Mouse (Mus musculus): Measurements from ENCODE around the gene Atp5b. TPM values are rescaled to one million over a fixed set of nuclear protein-coding genes. Genes with fewer than 3 reads are reported as not detected.
"Not testable (repeated sequence)": the region's sequence is repeated elsewhere in the genome, so short reads cannot be mapped to it uniquely, and the experiment has no call there.

Atp5b gene
- polyA plus RNA-seq, 1 experiment: 567 TPM

DNA sequence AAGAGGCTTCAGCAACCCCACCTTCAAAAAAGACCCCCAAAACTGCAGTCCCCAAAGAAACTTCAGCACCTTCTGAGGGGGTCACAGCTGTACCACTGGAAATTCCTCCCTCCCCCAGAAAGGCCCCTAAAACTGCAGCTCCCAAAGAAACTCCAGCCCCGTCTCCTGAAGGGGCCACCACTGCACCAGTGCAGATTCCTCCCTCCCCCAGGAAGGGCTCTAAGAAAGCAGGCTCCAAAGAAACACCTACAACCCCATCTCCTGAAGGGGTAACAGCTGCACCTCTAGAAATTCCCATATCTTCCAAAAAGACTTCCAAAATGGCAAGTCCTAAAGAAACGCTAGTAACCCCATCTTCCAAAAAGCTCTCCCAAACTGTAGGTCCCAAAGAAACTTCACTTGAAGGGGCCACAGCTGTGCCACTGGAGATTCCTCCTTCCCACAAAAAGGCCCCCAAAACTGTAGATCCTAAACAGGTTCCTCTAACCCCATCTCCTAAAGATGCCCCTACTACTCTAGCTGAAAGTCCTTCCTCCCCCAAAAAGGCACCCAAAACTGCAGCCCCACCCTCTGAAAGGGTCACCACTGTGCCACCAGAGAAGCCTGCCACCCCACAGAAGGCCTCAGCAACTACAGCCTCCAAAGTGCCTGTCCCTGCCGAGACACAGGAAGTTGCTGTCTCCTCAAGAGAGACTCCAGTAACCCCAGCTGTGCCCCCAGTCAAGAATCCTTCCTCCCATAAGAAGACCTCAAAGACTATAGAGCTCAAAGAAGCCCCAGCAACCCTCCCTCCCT, 39.8 kb upstream of the Atp5b start:
- WGBS: 57% methylated on average over 3 of the region's 3 CpGs
- Histone ChIP-seq H3K4me1 (ENCODE audit: control insufficient read depth, insufficient read depth, low read length) (no peaks in the 10 kb centered on the region), H3K4me3 (replicated peaks; ENCODE audit: control insufficient read depth, low read depth, low read length) (no peak overlapping the region), H3K27ac (ENCODE audit: control insufficient read depth, insufficient read depth, low read depth, low read length, poor library complexity) (no peak overlapping the region)
- no peak for TF ChIP-seq CTCF (IDR thresholded peaks at IDR 0.05; ENCODE audit: control insufficient read depth, insufficient read depth, low read length)
- TF ChIP-seq POLR2A (IDR thresholded peaks at IDR 0.05; ENCODE audit: borderline replicate concordance, control insufficient read depth, low read depth, low read length): no peak

DNA sequence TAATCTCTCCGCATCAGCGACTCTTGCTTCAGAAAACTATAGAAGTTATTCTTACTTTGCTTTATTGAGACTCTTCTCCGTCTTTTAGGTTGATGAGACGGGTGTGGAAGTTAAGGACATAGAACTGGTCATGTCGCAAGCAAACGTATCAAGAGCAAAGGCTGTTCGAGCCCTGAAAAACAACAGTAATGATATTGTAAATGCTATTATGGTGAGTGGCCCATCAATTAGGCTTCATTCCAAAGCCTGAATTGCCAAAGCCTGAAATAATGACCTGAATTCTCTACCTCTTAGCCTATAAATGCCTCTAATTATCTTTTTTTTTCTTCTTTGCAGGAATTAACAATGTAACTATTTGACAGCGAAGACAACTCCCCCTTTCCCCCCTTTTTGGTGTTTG, 34.9 kb upstream of the Atp5b start:
- Histone ChIP-seq H3K27ac (ENCODE audit: control insufficient read depth, insufficient read depth, low read depth, low read length, poor library complexity) (no peak overlapping the region), H3K4me1 (ENCODE audit: control insufficient read depth, insufficient read depth, low read length) (no peaks in the 10 kb centered on the region), H3K4me3 (replicated peaks; ENCODE audit: control insufficient read depth, low read depth, low read length) (no peak overlapping the region)
- WGBS: 91% methylated on average over 8 of the region's 8 CpGs
- no peak for TF ChIP-seq POLR2A (IDR thresholded peaks at IDR 0.05; ENCODE audit: borderline replicate concordance, control insufficient read depth, low read depth, low read length)
- TF ChIP-seq CTCF (IDR thresholded peaks at IDR 0.05; ENCODE audit: control insufficient read depth, insufficient read depth, low read length): no peak

DNA sequence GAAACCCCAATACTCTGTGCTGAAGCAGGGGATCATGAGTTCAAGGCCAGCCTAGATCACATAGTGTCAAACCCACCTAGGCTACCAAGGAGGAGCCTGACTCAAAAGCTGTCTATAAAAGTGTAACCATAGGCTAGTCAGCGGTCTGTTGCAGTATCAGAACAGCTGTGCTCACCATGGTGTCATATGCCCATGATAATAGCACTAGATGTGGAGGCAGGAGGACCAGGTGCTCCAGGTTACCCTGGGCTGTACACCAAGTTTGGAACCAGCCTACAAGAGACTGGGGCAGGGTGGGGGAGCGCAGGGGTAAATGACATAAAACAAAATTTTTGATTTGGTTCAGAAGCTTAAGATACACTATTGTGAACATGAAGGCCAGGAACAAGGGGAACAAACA, 33.3 kb upstream of the Atp5b start:
- 98% methylated on average over 2 of the region's 2 CpGs for WGBS
- no peak overlapping the region for H3K27ac ChIP-seq (ENCODE audit: control insufficient read depth, insufficient read depth, low read depth, low read length, poor library complexity)
- H3K4me3 ChIP-seq (replicated peaks; ENCODE audit: control insufficient read depth, low read depth, low read length): no peak overlapping the region
- no peak for TF ChIP-seq POLR2A (IDR thresholded peaks at IDR 0.05; ENCODE audit: borderline replicate concordance, control insufficient read depth, low read depth, low read length)
- no peak for TF ChIP-seq CTCF (IDR thresholded peaks at IDR 0.05; ENCODE audit: control insufficient read depth, insufficient read depth, low read length)
- no peaks in the 10 kb centered on the region for H3K4me1 ChIP-seq (ENCODE audit: control insufficient read depth, insufficient read depth, low read length)

DNA sequence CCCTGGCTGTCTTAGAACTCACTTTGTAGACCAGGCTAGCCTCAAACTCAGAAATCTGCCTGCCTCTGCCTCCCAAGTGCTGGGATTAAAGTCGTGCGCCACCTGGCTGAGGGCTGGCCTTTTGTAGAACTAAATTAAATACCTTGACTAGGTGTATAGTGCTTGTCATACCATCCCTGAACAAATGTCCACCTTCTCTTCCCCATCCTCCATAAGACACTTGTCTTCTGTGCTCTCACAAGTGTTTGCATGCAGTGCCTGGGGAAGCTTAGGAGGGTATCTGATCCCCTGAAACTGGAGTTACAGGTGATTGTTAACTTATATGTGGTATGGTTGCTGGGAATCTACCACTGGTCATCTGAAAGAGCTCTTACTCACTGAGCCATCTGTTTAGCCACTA, 32.7 kb upstream of the Atp5b start:
- WGBS: 97% methylated on average over 2 of the region's 2 CpGs
- no peaks in the 10 kb centered on the region for H3K4me1 ChIP-seq (ENCODE audit: control insufficient read depth, insufficient read depth, low read length)
- TF ChIP-seq CTCF (IDR thresholded peaks at IDR 0.05; ENCODE audit: control insufficient read depth, insufficient read depth, low read length) (no peak), POLR2A (IDR thresholded peaks at IDR 0.05; ENCODE audit: borderline replicate concordance, control insufficient read depth, low read depth, low read length) (no peak)
- H3K4me3 ChIP-seq (replicated peaks; ENCODE audit: control insufficient read depth, low read depth, low read length): no peak overlapping the region
- no peak overlapping the region for H3K27ac ChIP-seq (ENCODE audit: control insufficient read depth, insufficient read depth, low read depth, low read length, poor library complexity)

DNA sequence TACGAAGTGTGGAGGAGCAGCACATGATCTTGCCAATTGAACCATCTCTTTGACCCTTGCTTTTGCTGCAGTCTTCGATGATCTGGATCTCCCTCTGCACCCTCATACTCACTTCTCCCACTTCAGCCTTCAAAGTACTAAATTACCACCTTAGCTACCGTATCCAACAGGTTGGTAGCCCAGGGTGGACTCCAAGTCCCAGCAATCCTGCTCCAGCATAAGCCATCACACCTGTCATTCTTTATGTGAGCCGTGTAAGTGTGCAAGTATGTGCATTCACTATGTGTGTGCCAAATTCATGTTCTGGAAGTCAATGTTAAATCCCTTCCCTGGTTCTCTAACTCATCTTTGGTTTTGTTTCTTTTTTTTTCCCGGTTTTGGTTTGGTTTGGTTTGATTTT, 31.5 kb upstream of the Atp5b start:
- Histone ChIP-seq H3K27ac (ENCODE audit: control insufficient read depth, insufficient read depth, low read depth, low read length, poor library complexity) (no peak overlapping the region), H3K4me1 (ENCODE audit: control insufficient read depth, insufficient read depth, low read length) (no peaks in the 10 kb centered on the region), H3K4me3 (replicated peaks; ENCODE audit: control insufficient read depth, low read depth, low read length) (no peak overlapping the region)
- 86% methylated on average over 5 of the region's 5 CpGs for WGBS
- no peak for TF ChIP-seq CTCF (IDR thresholded peaks at IDR 0.05; ENCODE audit: control insufficient read depth, insufficient read depth, low read length)
- TF ChIP-seq POLR2A (IDR thresholded peaks at IDR 0.05; ENCODE audit: borderline replicate concordance, control insufficient read depth, low read depth, low read length): no peak

DNA sequence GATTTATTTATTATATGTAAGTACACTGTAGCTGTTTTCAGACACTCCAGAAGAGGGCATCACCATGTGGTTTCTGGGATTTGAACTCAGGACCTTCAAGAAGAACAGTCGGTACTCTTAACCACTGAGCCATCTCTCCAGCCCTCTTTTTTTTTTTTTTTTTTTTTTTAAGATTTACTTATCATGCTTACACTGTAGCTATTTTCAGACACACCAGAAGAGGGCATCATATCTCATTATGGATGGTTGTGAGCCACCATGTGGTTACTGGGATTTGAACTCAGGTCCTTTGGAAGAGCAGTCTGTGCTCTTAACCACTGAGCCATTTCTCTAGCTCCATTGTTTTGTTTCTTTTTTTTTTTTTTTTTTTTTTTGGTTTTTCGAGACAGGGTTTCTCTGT, 30.9 kb upstream of the Atp5b start:
- not testable (repeated sequence) for H3K27ac ChIP-seq (ENCODE audit: control insufficient read depth, insufficient read depth, low read depth, low read length, poor library complexity); H3K4me1 ChIP-seq (ENCODE audit: control insufficient read depth, insufficient read depth, low read length); H3K4me3 ChIP-seq (replicated peaks; ENCODE audit: control insufficient read depth, low read depth, low read length)
- WGBS: 78% methylated on average over 1 of the region's 2 CpGs

DNA sequence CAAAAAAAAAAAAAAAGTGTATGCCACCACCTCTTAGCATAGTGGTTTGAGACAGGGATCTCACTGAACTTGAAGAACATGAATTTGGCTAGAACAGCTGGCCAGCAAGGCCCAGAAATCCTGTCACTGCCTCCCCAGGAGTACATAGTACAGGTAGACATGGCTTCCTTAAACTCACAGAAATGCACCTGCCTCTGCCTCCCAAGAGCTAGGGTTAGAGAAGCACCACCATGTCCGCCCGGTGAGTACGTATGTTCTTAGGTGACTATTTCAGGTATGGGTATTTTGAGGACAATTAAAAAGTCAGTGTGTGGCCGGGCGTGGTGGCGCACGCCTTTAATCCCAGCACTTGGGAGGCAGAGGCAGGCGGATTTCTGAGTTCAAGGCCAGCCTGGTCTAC, 30.1 kb upstream of the Atp5b start:
- no peaks in the 10 kb centered on the region for H3K4me1 ChIP-seq (ENCODE audit: control insufficient read depth, insufficient read depth, low read length)
- TF ChIP-seq POLR2A (IDR thresholded peaks at IDR 0.05; ENCODE audit: borderline replicate concordance, control insufficient read depth, low read depth, low read length) (no peak), CTCF (IDR thresholded peaks at IDR 0.05; ENCODE audit: control insufficient read depth, insufficient read depth, low read length) (no peak)
- WGBS: 88% methylated on average over 8 of the region's 8 CpGs
- no peak overlapping the region for H3K4me3 ChIP-seq (replicated peaks; ENCODE audit: control insufficient read depth, low read depth, low read length)
- H3K27ac ChIP-seq (ENCODE audit: control insufficient read depth, insufficient read depth, low read depth, low read length, poor library complexity): no peak overlapping the region

DNA sequence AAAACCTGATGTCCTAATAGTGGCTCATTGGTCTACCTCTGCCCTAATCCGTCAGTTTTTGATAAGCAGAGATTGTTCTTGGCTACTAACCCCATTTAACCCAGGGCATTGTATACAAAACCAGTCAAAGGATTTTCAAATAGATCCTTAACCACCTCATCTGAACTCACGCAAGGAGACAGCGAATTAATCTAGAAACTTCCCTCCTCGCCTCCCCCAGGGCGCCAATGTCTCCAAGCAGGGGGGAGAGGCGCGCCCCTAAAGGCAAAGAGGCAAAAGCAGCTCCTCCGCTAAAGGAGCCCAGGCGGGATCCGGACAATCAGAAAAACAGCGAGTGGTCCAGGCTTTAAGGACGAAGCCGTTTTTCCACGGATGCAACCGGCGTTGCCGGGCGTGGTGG, 24.9 kb upstream of the Atp5b start:
- under 1% methylated on average over 18 of the region's 18 CpGs for WGBS
- peak overlapping the region; percentile 71 for H3K4me3 ChIP-seq (replicated peaks; ENCODE audit: control insufficient read depth, low read depth, low read length)
- peaks cover 2% of the 10 kb centered on the region for H3K4me1 ChIP-seq (ENCODE audit: control insufficient read depth, insufficient read depth, low read length)
- TF ChIP-seq POLR2A (IDR thresholded peaks at IDR 0.05; ENCODE audit: borderline replicate concordance, control insufficient read depth, low read depth, low read length) (no peak), CTCF (IDR thresholded peaks at IDR 0.05; ENCODE audit: control insufficient read depth, insufficient read depth, low read length) (no peak)
- peak overlapping the region; percentile 90 for H3K27ac ChIP-seq (ENCODE audit: control insufficient read depth, insufficient read depth, low read depth, low read length, poor library complexity)

DNA sequence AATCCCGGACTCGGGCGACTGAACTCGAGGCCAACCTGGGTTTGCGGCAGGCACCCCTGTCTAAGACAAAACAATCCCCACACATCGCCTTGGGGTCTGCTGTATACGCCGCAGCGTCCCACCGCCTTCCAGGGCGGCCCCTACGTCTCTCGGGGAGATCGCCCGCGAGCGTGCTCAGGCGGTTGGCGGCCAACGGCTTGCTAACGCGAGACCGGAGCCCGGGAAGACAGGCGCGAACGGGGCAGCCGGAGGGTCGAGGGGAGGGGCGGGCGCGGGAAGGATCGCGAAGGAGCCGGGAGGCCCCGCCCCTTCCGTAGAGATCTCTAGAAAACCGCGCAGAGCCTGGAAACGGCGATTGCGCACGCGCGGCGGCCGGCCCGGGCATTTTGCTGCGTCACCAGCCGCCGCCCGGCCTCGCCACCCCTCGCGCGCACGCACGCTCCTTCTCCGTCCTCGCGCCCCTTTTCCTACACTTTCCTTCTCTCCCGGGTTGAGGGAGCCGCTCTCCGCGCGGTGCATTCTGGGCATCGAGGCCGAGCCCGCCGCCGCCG, 24.4 kb upstream of the Atp5b start, which contains the start of gene Ptges3:
Gene Ptges3, plus strand, starts transcription at position 354 of the 551 bp plus-strand sequence.
- under 1% methylated on average over 70 of the region's 72 CpGs for WGBS
- Histone ChIP-seq H3K4me1 (ENCODE audit: control insufficient read depth, insufficient read depth, low read length) (peaks cover 2% of the 10 kb centered on the region), H3K4me3 (replicated peaks; ENCODE audit: control insufficient read depth, low read depth, low read length) (peak within 1 kb of the TSS; percentile 97), H3K27ac (ENCODE audit: control insufficient read depth, insufficient read depth, low read depth, low read length, poor library complexity) (peak within 1 kb of the TSS; percentile 90)
- TF ChIP-seq POLR2A (IDR thresholded peaks at IDR 0.05; ENCODE audit: borderline replicate concordance, control insufficient read depth, low read depth, low read length) (peak; percentile 41), CTCF (IDR thresholded peaks at IDR 0.05; ENCODE audit: control insufficient read depth, insufficient read depth, low read length) (no peak)
